Mouse (Mus musculus): ENCODE data around the gene Myh10.

The Myh10 gene

DNA sequence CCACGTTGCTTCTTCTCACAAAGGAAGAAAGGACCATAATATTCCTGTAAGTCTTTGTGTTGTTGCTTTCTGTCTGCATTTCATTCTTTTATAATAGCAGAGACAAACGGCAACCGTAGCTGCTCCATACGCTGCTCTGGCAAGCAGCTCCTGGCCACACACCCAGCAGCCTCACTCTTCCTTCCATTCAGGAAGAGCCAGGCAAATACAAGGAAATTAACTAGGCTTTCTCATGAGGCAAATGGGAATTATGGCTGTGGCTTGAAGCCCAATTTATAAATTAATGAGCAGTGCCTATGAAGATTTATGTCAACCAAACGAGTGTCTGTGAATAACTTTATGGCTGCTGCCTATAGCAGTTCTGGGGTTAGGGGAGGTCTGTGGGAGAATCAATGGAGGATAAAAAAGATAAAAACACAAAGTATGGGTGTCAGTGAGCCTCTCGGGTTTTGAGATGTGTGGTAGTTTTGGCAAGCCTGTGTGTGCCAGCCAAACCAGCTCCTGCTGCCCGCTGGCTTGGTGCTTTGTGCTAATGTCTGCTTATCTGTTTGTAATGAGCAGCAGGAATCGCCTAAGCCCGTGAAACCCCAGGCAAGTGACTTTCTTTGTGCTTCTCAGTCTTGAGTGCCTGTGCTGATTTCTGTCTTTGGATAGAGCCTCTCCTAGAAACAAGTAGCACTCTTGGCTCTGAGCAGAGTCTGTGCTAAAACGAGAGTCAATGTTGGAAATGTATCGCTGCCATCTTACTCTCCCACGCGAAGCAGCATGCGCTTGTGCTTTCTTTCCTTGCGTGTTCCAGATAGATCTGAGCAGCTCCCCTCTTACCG is 54.2 kb downstream of the Myh10 start:
- DNase-seq (ENCODE audit: low read depth, low spot score): no peak

DNA sequence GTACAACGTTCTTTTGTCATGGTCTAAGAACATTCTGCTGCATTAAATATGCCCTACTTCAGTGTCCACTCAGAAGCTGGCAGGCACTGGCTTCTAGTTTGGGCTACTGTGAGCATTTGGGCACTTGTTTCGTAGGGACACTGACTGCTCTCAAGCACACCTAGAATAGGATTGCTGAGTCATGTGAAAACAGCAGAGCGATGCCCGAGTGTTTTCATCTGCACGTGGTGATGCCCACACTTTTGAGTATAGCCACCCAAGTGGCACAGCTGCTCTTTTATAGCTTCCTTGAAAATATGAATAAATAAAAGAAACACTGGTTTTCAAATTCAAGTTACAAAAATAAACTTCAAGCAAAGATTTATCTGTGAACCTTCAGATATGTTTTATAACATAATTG is 56.8 kb downstream of the Myh10 start:
- DNase-seq (ENCODE audit: low read depth, low spot score): no peak

DNA sequence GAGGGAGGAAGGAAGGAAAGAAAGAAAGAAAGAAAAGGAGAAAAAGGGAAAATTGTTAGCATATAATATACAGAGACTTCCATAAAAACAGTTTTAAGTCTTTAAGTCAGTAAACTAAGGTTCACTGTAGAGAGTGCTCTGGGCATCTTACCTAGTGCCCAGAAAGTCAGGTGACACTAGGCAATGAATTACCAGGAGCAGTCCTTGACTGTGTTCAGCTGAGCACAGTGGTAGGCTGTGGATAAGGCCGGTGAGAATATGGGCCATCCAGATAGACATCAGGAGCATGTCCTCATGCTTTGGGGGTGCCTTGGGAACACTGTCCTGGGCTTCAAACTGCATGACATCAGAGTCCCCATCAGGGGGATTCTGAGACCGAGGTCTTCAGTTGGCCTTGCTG is 58.8 kb downstream of the Myh10 start:
- no peak for DNase-seq (ENCODE audit: low read depth, low spot score)

DNA sequence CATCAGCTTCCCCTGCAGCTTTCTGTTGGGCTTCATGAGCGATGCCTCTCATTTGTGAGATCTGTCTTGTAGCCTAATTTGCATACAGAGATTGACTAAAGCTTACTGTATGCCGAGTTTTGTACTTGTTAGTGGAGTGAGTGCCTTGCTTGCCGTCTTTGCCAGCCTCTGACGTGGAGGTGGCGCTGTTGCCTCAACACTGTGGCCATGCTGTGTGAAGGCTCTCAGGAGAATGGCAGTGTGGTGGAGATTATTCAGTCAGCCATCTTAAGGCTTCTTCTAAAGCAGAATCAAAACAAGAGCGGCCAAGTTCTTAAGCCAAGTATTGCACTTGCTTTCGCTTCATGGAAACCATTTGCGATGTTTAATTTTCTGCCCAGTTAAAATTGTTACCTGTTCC is 59.6 kb downstream of the Myh10 start:
- no peak for DNase-seq (ENCODE audit: low read depth, low spot score)

- DNase-seq (ENCODE audit: low read depth, low spot score): no peak
Measured at GRCm38 (mm10) chr11:68754283-68754682, 62.9 kb downstream of the Myh10 start.

DNA sequence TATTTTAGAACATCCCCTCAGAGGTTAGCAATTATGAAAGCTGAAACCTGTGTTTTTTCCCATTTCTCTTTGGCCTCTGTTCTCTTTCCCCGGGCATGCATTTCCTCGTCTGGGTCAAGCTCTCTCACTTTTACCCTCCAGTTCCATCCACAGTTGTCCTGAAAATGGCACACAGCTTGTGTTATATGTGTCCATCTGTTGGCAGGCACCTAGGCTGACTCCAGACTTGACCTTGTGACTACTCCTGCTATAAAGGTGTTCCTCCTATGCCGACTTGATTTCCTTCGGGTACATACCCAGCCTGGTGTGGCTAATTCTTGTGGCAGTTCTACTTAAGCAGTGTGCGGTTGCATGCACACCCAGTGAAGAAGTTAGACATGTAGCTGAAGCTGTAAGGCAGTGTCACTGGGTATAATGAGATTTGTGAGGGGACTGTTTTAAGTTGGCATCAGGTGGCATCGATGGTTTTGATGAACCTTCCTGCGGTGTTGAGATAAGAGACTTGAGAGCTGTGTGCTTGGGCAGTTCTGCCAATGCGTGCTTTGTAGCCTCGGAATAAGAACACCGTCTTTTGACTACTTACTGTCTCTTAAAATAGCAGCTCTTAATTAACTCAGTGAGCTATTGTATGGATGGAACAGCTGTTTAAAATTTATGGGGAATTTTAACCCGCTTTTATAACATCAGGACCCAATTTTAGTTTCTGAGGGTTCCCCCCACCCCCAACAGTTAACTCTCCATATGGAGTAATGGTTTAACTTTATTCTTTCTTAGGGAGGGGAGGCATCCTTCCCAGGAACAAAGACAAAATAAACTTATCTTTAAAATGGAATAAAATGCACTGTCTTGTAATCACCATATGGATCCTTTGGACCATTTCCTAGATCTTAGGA is 65.3 kb downstream of the Myh10 start:
- no peak for DNase-seq (ENCODE audit: low read depth, low spot score)

GRCm38 (mm10) chr11:68759691-68760090 is 68.3 kb downstream of the Myh10 start:
- no peak for DNase-seq (ENCODE audit: low read depth, low spot score)

DNA sequence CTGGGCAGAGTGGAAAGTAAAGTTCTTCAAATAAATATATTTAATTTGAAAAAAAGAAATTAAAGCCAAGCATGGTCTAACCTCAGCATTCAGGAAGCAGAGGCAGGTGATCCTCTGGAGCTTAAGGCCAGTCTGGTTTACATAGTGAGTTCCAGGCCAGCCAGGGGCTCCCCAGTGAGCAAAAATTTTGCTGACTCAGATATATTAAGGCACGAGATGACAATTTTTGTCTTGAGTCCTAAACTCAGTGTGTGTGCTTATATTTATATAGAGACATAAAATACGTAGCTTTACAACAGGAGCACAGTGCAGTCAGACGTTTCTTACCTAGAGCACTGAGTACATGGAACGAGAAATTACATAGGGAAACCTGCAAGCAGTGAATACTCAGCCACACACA is 69.8 kb downstream of the Myh10 start:
- no peak for DNase-seq (ENCODE audit: low read depth, low spot score)

GRCm38 (mm10) chr11:68761664-68762063 is 70.3 kb downstream of the Myh10 start:
- DNase-seq (ENCODE audit: low read depth, low spot score): no peak

- DNase-seq (ENCODE audit: low read depth, low spot score): peak; percentile 35
Measured at GRCm38 (mm10) chr11:68764622-68765021, 73.3 kb downstream of the Myh10 start.

- DNase-seq (ENCODE audit: low read depth, low spot score): no peak
Measured at GRCm38 (mm10) chr11:68767762-68768542, 76.6 kb downstream of the Myh10 start.

- DNase-seq (ENCODE audit: low read depth, low spot score): no peak
Measured at GRCm38 (mm10) chr11:68769770-68770510, 78.6 kb downstream of the Myh10 start.

GRCm38 (mm10) chr11:68776147-68776655 is 84.8 kb downstream of the Myh10 start:
- DNase-seq (ENCODE audit: low read depth, low spot score): no peak

GRCm38 (mm10) chr11:68777933-68778332 is 86.6 kb downstream of the Myh10 start:
- no peak for DNase-seq (ENCODE audit: low read depth, low spot score)

DNA sequence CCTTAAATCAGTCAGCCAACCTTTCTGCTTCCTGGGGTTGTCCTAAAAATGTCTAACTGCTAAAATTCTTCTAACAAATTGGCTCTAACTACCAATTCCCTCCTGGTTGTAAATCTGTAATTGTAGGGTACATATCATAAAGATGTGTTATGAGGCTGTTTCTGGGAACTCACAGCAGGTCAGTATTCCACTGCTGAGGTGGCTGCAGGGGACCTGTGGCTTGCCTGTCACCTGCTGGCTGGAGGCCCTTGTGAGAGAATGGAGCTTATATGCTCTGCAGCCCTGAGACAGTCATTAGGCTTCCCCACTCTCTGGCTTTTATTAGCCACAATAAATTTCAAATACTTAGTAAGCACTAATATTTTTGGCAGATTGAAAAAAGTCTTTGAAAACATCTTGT is 87.5 kb downstream of the Myh10 start:
- no peak for DNase-seq (ENCODE audit: low read depth, low spot score)

GRCm38 (mm10) chr11:68779735-68780465 is 88.5 kb downstream of the Myh10 start:
- no peak for DNase-seq (ENCODE audit: low read depth, low spot score)

GRCm38 (mm10) chr11:68780466-68781114 is 89.2 kb downstream of the Myh10 start:
- no peak for DNase-seq (ENCODE audit: low read depth, low spot score)

DNA sequence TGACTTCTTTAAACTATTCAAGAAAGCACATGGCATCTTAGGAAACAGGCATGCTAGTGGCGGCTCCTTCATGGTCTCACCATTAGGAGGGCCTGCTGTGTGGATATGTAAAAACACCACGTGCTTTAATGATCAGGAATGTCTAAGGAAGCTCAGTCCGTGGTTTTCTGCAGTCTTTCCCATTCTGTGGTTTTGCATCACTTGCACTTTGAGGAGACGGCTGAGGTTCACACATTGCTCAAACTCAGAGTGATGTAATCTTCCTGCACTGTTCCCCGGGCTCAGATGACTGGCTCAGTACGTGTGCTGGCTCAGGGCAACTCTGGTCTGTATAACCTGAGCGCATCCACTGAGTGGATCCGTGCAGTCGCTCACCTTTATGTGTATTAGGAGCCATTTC is 91.0 kb downstream of the Myh10 start:
- DNase-seq (ENCODE audit: low read depth, low spot score): no peak

DNA sequence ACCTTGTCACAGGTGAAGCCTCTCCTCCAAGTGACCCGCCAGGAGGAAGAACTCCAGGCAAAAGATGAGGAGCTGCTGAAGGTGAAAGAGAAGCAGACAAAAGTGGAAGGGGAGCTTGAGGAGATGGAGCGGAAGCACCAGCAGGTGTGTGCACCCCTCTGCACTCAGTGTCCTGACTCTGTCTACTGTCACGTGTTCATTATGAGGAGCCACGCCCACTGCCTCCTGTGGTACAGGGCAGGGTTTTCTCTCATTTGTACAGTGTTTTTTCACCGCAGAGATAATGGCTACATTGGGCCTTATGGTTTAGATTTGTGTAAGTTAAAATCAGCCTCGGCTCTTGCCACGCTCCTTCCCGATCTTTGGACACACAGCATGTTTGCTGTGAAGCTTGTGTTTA is 94.5 kb downstream of the Myh10 start:
- DNase-seq (ENCODE audit: low read depth, low spot score): no peak

DNA sequence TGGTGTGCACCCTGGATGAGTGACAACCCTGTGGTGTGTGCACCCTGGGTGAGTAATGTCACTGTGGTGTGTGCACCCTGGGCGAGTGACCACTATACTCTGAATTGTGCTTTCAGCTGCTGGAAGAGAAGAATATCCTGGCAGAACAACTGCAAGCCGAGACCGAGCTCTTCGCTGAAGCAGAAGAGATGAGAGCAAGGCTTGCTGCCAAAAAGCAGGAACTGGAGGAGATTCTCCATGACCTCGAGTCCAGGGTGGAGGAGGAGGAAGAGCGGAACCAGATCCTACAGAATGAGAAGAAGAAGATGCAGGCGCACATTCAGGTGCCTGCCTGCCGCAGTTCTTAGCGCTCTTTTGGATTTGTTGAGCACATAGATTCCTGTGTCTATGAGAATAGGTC is 95.9 kb downstream of the Myh10 start:
- peak; percentile 38 for DNase-seq (ENCODE audit: low read depth, low spot score)

Measured in skeletal muscle tissue, adult 2 months (tissue).